Mouse (Mus musculus) naive thymus-derived CD4-positive, alpha-beta T cell, adult 2 months (primary cell): Measurements from ENCODE around the gene Rab25.

ENCODE experiments used
- DNase-seq: peaks from one replicate; pipeline ENCODE4 v3.0.0-alpha.2; 2011; ENCODE audit warnings: low read depth

Gene Rab25

GRCm38 (mm10) chr3:88566536-88567061, 18.5 kb upstream of the Rab25 start:
- no peak for DNase-seq

GRCm38 (mm10) chr3:88566116-88566515, 18.0 kb upstream of the Rab25 start:
- DNase-seq, result no peak

GRCm38 (mm10) chr3:88563966-88564365, 15.9 kb upstream of the Rab25 start:
- no peak for DNase-seq

- no peak for DNase-seq
Measured at GRCm38 (mm10) chr3:88563442-88563841, 15.3 kb upstream of the Rab25 start.

- no peak for DNase-seq
Measured at GRCm38 (mm10) chr3:88561989-88562388, 13.9 kb upstream of the Rab25 start.

- DNase-seq, result no peak
Measured at GRCm38 (mm10) chr3:88559596-88559995, 11.5 kb upstream of the Rab25 start.

- no peak for DNase-seq
Measured at GRCm38 (mm10) chr3:88556616-88557015, 8.5 kb upstream of the Rab25 start.

- DNase-seq, result no peak
Measured at GRCm38 (mm10) chr3:88555731-88556130, 7.6 kb upstream of the Rab25 start.

- DNase-seq, result no peak
Measured at GRCm38 (mm10) chr3:88555069-88555605, 7.0 kb upstream of the Rab25 start.

GRCm38 (mm10) chr3:88553880-88554586, 5.9 kb upstream of the Rab25 start:
- peak; percentile 72 for DNase-seq

GRCm38 (mm10) chr3:88553525-88553879, 5.4 kb upstream of the Rab25 start, which contains the start of gene Ubqln4:
Gene Ubqln4, plus strand, starts transcription at chr3:88553758.
- peak; percentile 90 for DNase-seq

- peak; percentile 91 for DNase-seq
Measured at GRCm38 (mm10) chr3:88552676-88553524, 4.8 kb upstream of the Rab25 start, which contains the start of gene Lamtor2. Gene Lamtor2, minus strand, starts transcription at chr3:88553074.

- no peak for DNase-seq
Measured at GRCm38 (mm10) chr3:88552082-88552645, 4.1 kb upstream of the Rab25 start.

- no peak for DNase-seq
Measured at GRCm38 (mm10) chr3:88551586-88551985, 3.5 kb upstream of the Rab25 start.

- no peak for DNase-seq
Measured at GRCm38 (mm10) chr3:88546674-88547418, 1.3 kb downstream of the Rab25 start.

GRCm38 (mm10) chr3:88544955-88545591, 3.0 kb downstream of the Rab25 start:
- no peak for DNase-seq

- no peak for DNase-seq
Measured at GRCm38 (mm10) chr3:88544514-88544913, 3.6 kb downstream of the Rab25 start.

GRCm38 (mm10) chr3:88543651-88544410, 4.3 kb downstream of the Rab25 start:
- peak; percentile 36 for DNase-seq

GRCm38 (mm10) chr3:88543174-88543573, 4.9 kb downstream of the Rab25 start:
- no peak for DNase-seq

- no peak for DNase-seq
Measured at GRCm38 (mm10) chr3:88542486-88542885, 5.6 kb downstream of the Rab25 start.
